Mouse (Mus musculus): ENCODE results near the gene Klc4.
A peak's percentile ranks its signal among the peaks of the same experiment; 100 is the strongest.

Klc4 gene

GRCm38 (mm10) chr17:46621324-46621723, 24.5 kb downstream of the Klc4 start:
- DNase-seq (ENCODE audit: low read depth, low spot score) = no peak

DNA sequence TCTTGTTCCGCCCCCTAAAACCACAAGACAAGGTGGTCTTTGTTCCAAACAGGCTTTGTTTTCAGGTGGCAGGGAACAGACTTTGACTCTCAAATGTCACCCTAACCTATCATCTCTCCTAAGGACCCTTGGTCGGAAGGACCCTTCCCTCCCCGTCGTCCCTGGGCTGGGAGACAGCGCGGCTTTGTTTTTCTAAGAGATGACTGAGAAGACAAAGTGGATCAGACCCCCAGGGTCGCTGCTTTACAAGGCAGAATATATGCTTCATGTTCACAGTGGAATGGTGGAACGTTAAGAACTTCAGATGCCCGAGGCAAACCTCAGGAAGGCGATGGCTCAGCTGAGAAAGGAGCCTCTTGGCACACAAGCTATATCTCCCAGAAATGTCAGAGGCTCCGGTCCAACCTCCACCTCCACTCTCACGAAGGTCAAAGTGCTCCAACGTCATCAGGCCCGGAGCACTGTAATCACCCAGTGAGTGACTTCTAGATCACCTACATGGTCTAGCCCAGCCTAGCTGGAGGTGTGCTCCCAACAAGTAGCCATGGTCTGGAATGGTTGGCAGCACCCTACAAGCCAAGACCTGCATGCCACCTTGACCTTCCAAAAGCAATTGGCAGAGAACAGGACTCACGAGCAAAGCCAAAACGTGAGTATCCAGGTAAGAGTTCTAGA, 26.0 kb downstream of the Klc4 start:
- DNase-seq (ENCODE audit: low read depth, low spot score) = no peak

GRCm38 (mm10) chr17:46618769-46619682, 26.8 kb downstream of the Klc4 start:
- DNase-seq (ENCODE audit: low read depth, low spot score) = no peak

GRCm38 (mm10) chr17:46618394-46618768, 27.4 kb downstream of the Klc4 start:
- no peak for DNase-seq (ENCODE audit: low read depth, low spot score)

GRCm38 (mm10) chr17:46617799-46618198, 28.0 kb downstream of the Klc4 start:
- DNase-seq (ENCODE audit: low read depth, low spot score) = no peak

GRCm38 (mm10) chr17:46613229-46613628, 32.6 kb downstream of the Klc4 start:
- DNase-seq (ENCODE audit: low read depth, low spot score) = no peak

DNA sequence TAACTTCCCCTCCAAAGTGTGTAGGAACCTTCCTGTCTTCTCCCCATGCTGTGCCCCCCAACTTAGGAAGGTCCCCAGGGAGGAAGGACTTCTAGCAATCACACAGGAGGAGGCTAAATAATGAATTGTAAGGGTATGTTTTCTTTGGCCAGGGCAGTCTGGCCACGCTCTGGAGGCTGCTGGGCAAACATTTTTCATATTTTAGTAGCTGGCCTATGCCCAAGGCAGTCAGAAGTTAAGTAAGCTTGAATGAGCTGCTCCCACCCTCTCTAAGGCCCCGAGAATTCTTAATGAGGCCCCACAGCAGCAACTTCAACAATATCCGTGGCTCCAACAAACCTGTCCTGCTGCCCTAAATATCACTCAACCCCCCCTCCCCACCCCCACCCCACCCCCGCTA, 33.0 kb downstream of the Klc4 start:
- no peak for DNase-seq (ENCODE audit: low read depth, low spot score)

- DNase-seq (ENCODE audit: low read depth, low spot score) = no peak
These were observed 33.6 kb downstream of the Klc4 start for GRCm38 (mm10) chr17:46612189-46612588.

DNA sequence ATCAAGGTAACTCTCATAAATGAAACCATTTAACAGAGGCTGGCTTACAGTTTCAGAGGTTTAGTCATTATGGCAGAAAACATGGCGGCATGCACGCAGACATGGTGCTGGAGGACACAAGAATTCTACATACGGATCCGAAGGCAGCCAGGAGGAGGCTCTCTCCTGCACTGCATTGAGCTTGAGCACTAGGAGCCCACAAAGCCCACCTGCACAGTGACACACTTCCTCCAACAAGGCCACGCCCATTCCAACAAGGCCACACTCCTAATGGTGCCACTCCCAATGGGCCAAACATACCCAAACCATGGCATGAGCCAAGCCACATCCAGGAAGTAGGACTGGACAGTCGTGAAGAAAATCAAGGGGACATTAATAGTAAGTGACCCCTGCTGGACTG, 34.5 kb downstream of the Klc4 start:
- no peak for DNase-seq (ENCODE audit: low read depth, low spot score)

- no peak for DNase-seq (ENCODE audit: low read depth, low spot score)
These were observed 35.9 kb downstream of the Klc4 start for GRCm38 (mm10) chr17:46609721-46610514.

DNA sequence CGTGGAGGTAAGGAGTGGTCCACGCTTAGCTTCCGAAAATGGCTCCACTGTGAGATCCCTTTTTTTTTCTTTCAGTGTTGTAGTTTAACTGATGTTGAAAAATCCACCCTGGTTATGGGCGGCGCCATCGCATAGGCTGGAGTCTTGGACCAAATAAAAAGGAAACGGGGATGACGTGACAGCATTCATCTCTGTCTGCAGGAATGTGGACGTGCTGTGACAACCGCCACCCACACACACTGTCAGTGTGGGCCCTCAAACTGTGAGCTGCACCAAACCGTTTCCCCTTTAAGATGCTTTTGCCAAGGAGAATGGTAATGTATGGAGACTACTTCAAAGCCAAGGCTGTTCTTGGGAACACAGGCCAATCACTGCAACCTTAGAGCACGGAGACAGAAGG, 39.8 kb downstream of the Klc4 start:
- DNase-seq (ENCODE audit: low read depth, low spot score) = no peak

- DNase-seq (ENCODE audit: low read depth, low spot score) = no peak
These were observed 40.7 kb downstream of the Klc4 start for GRCm38 (mm10) chr17:46605126-46605525.

GRCm38 (mm10) chr17:46603229-46603628, 42.6 kb downstream of the Klc4 start:
- DNase-seq (ENCODE audit: low read depth, low spot score) = no peak

- no peak for DNase-seq (ENCODE audit: low read depth, low spot score)
These were observed 43.6 kb downstream of the Klc4 start for GRCm38 (mm10) chr17:46602212-46602611.

DNA sequence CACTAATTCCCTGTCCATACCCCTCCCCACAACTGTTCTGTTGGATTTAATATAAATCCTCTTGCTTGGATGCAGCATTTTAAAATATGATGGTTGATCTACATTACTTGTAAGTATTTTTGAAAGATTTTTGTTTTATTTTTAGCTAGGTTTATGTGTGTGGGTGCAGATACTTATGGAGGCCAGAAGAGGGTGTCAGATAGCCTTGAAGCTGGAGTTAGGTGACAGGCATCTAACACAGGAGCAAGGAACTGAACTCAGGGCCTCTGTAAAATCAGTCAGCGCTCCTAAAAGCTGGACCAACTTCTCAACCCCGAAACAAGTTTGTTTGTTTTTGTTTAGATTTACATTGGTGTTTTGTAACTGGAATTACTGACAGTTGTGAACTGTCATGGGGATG, 45.3 kb downstream of the Klc4 start:
- peak; percentile 31 for DNase-seq (ENCODE audit: low read depth, low spot score)

GRCm38 (mm10) chr17:46598963-46599362, 46.9 kb downstream of the Klc4 start:
- no peak for DNase-seq (ENCODE audit: low read depth, low spot score)

DNA sequence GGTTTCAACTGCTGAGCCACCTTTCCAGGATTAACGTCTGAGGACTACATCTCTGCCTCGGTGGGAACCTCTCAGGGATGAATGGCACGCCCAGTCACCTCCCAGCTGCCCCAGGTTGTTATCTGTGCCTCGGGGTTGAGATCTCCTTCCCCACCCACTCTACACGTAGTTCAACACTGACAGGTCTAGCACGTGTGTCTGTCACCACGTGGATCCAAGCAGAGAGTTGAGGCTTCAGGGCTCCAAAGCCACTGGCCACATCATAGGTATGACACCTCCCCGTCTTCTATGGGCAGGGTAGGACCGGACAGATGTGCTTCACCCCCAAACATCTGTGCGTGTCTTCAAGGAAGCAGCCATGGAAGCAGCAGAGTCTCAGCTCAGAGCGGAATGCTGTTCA, 47.9 kb downstream of the Klc4 start:
- no peak for DNase-seq (ENCODE audit: low read depth, low spot score)

DNA sequence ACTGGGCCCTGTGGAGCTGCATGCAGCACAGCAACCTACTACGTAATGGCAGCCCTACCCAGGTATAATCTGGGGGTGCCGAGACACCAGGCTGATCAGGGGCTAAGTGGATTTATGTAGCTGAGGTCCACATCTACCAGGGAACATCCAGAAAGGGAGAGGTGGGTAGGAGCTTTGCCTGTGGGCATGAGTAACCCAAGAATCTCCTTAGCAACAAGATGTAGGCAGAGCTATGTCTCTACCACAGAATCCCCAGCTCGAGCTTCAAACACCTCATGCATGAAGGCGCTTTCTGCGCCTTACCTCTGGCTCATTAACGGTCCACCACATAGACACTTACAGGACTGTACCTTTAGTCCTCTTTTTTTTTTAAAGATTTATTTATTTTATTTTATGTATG, 50.5 kb downstream of the Klc4 start:
- no peak for DNase-seq (ENCODE audit: low read depth, low spot score)

- no peak for DNase-seq (ENCODE audit: low read depth, low spot score)
These were observed 51.2 kb downstream of the Klc4 start for GRCm38 (mm10) chr17:46594606-46595005.

DNA sequence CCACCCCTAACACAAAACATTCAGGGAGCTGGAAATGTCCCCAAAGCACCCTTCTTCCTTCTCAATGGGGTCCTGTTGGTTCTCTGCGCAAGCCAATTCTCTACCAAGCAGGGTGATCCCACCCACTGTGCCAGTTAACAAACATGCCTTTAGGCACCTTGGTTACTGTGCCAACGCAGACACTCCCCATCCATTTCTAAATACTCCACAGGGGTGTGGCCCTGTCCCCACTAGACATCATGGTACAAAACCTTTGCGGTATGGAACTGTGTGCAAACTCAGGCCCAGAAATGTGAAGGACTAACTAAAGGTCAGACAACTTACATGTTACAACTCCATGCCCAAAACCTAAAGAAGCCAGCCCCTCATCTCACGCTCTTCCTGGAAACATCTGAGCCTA, 52.7 kb downstream of the Klc4 start:
- DNase-seq (ENCODE audit: low read depth, low spot score) = no peak

DNA sequence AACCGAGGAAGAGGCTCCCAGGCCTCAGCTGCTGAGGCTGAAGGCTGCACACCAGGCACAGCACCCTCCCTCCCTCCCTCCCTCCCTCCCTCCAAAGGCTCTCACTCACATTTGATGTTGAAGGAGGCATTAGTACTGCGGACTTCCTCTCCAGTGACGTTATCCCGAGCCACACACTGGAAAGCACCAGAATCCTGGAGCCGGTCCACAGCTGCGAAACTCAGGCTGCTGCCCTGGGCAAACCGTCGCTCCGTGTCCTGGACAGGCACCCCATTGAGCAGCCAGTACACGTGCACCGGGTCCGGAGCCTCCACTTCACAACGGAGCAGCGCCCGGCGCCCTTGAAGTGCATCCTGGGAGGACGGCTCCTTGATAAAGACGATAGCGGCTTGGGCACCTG, 54.4 kb downstream of the Klc4 start:
- no peak for DNase-seq (ENCODE audit: low read depth, low spot score)

GRCm38 (mm10) chr17:46590439-46590838, 55.4 kb downstream of the Klc4 start:
- no peak for DNase-seq (ENCODE audit: low read depth, low spot score)
